Mouse (Mus musculus): ENCODE measurements around the gene Atp5b. TPM values are rescaled to one million over a fixed set of nuclear protein-coding genes. Genes with fewer than 3 reads are reported as not detected.

The Atp5b gene
- polyA plus RNA-seq, 1 experiment: 1,632 TPM

DNA sequence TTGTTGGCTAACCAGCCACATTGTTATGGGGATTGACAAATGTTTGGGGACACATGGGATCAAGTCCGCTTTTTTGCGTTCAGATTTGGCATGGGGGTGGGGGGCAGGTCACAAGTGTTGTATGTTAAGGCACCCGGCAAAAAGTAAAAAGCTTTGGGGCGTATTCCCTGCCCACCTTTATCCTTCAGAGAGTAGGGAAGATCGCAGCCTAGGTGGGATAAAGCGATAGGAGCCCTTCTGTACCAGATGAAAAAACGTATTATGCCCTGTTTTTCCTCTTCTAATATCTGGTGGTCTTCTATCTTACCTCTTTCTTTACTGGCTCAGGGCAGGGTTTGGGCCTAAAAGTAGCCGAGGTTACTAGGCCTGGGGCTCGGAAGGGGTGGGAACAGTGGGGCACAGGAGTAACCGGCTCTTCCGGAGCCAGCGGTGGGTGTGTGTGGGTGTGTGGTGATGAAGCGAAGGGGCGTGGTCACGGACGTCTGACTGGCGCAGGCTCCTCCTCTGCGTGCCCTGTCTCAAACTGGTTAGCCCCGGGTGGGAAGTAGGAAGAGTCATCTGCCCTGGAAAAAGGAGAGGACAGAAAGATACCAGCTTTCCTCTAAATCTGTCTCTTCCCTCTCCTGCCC is 11.4 kb downstream of the Atp5b start:
- H3K4me1 ChIP-seq (ENCODE audit: control insufficient read depth, insufficient read depth, low read length): peaks cover 20% of the 10 kb centered on the region
- TF ChIP-seq POLR2A (IDR thresholded peaks at IDR 0.05; ENCODE audit: borderline replicate concordance, extremely low read depth, low read depth, low read length) (peak; percentile 47; the same call in 1 of the 2 replicates), CTCF (IDR thresholded peaks at IDR 0.05; ENCODE audit: insufficient read depth, low read length) (no peak)
- WGBS: 7% methylated on average over 19 of the region's 19 CpGs
- H3K4me3 ChIP-seq (replicated peaks; ENCODE audit: extremely low read depth, low read depth, low read length): peak overlapping the region; percentile 49
- DNase-seq: peak; percentile 87

DNA sequence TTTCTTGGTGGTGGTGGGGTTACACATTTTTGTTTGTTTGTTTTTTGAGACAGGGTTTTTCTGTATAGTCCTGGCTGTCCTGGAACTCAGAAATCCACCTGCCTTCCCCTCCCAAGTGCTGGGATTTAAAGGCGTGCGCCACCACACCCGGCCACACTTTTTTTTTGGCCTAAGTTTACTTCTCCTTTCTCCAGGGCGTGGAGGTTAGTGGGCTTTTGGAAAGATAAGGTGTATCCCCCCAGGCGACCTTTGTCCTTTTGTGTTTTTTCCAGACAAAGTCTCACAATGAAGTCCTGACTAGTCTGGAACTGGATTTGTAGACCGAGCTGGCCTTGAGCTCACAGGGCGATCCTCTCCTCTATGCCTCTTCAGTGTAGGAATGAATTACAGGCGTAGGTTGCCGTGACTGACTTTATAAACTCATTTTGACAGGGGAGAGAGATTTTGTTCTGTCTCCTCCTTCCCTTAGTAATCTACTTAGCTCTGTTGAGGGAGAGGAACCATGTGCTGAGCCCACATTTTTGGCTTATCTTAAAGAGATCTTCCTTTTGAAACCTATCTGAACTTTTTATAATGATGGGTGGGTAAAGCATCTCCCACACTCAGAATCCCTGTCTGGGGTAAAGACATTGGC is 12.0 kb downstream of the Atp5b start:
- Histone ChIP-seq H3K4me3 (replicated peaks; ENCODE audit: extremely low read depth, low read depth, low read length) (no peak overlapping the region), H3K4me1 (ENCODE audit: control insufficient read depth, insufficient read depth, low read length) (peaks cover 20% of the 10 kb centered on the region)
- no peak for DNase-seq
- TF ChIP-seq CTCF (IDR thresholded peaks at IDR 0.05; ENCODE audit: insufficient read depth, low read length): no peak
- TF ChIP-seq POLR2A (IDR thresholded peaks at IDR 0.05; ENCODE audit: borderline replicate concordance, extremely low read depth, low read depth, low read length): no peak
- 45% methylated on average over 9 of the region's 9 CpGs for WGBS

DNA sequence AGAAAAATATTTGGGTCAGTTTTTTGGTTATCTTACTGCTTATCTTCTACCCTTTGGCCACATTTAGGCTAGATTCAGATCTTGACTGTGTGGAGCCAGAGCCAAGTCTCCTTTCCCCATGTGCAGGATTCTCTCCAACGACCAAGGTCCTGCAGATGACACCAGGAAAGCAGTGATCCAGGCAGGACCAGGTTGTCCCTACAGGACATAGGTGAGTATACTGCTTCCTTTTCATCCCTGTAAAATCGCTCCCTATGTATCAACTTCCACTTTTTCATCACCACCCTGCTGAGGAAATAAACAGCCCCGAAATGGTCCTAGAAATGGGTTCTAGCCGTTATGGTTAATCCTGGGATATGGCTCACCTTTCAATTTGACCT is 13.2 kb downstream of the Atp5b start:
- peaks cover 22% of the 10 kb centered on the region for H3K4me1 ChIP-seq (ENCODE audit: control insufficient read depth, insufficient read depth, low read length)
- no peak for DNase-seq
- WGBS: 25% methylated on average over 4 of the region's 4 CpGs
- TF ChIP-seq CTCF (IDR thresholded peaks at IDR 0.05; ENCODE audit: insufficient read depth, low read length) (no peak), POLR2A (IDR thresholded peaks at IDR 0.05; ENCODE audit: borderline replicate concordance, extremely low read depth, low read depth, low read length) (no peak)
- no peak overlapping the region for H3K4me3 ChIP-seq (replicated peaks; ENCODE audit: extremely low read depth, low read depth, low read length)

DNA sequence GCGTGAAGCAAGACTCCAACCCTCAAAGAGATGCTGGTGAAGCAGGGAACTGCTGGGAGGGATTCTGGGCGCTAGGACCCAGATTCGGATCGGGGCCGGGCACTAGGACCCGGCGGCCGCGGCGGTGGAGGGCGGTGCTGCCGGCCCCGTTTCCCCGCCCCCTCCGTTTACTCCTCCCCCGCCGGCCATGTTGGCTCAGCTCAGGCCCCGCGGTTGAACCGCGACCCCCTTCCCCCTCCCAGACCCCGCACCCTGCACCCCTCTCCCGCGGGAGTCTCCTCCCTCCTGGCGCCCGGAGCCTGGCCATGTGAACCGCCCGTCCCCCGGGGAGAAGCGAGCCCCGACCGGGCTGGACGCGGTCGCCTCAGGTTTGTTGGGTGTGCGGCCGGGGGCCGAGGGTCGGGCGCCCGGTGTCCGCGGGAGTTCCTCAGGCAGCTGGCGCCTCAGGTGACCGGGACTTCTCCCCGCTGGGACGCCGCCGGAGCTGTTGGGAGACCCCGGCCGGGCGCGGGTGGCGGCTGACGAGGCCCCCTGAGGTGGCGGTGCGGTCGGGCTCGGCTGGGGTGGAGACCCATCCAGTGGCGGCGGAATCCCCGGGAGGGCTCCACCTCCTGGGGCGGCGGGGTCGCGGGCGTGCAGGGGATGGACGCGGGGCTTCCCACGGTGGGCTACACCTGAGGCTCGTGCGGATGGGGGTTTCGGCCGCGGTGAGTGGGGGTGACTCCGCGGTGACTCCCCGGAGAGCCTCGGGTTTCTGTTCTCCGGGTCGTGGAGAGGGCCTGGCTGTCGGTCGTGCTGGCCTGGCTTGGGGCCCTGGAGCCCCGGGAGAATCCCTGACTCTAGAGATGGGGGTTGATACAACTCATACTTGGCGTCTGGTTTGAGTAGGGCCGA is 13.9 kb downstream of the Atp5b start:
- peaks cover 20% of the 10 kb centered on the region for H3K4me1 ChIP-seq (ENCODE audit: control insufficient read depth, insufficient read depth, low read length)
- WGBS: 2% methylated on average over 84 of the region's 86 CpGs
- peak overlapping the region; percentile 93 for H3K4me3 ChIP-seq (replicated peaks; ENCODE audit: extremely low read depth, low read depth, low read length)
- DNase-seq: peak; percentile 71
- no peak for TF ChIP-seq CTCF (IDR thresholded peaks at IDR 0.05; ENCODE audit: insufficient read depth, low read length)
- TF ChIP-seq POLR2A (IDR thresholded peaks at IDR 0.05; ENCODE audit: borderline replicate concordance, extremely low read depth, low read depth, low read length): peak; percentile 35; the same call in 1 of the 2 replicates

DNA sequence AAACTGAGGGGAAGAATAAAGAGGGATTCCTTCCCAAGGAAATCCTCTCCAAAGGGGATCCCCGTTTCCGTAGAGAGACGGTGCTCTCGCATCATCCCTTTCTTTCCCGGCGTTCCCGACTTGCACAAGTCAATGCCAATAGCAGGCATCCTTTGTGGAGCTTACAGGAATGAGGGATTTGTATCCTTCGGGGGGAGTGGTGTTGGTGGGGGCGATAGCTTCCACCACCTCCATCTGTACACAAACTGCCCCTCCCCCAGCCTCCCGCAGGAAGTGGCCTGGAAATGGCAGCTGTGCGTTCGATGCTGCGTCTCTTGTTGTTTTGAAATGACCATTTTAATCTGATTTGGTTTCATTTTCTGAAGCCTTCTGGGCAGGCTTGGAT is 14.5 kb downstream of the Atp5b start:
- Histone ChIP-seq H3K4me1 (ENCODE audit: control insufficient read depth, insufficient read depth, low read length) (peaks cover 18% of the 10 kb centered on the region), H3K4me3 (replicated peaks; ENCODE audit: extremely low read depth, low read depth, low read length) (peak overlapping the region; percentile 93)
- DNase-seq: peak; percentile 61
- WGBS: under 1% methylated on average over 13 of the region's 13 CpGs
- TF ChIP-seq POLR2A (IDR thresholded peaks at IDR 0.05; ENCODE audit: borderline replicate concordance, extremely low read depth, low read depth, low read length): no peak
- no peak for TF ChIP-seq CTCF (IDR thresholded peaks at IDR 0.05; ENCODE audit: insufficient read depth, low read length)

DNA sequence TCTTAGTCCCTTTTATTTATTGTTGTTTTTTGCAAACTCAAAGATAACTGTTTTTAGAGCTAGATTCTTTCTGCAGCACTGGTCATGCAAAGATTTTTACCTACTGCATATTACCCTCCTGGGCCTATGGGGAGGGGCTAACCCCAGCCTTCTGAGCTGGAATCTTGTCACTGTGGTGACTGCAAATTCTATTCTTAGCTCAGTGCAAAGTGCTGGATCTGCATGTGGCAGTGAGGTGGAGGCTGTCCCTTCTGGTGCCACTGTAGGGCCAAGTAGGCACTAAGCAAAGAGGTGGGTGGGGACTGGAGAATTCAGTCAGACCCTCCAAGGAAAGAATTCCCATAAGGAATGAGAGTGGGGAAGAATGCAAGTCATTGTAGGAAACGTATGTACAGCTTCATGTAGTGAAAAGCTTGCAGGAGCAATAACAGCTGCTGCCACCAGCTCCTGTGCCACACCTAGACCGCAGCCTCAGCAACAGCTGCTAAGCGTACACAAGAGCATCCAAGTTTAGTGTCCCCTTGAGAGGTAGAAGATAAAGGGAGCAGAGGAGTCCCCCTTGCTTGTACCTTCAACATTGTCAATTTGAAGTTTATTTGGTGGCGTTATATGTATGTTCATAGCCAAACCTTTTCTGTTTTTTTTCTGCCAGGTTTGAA is 27.2 kb downstream of the Atp5b start:
- 91% methylated on average over 4 of the region's 4 CpGs for WGBS
- Histone ChIP-seq H3K4me1 (ENCODE audit: control insufficient read depth, insufficient read depth, low read length) (no peaks in the 10 kb centered on the region), H3K4me3 (replicated peaks; ENCODE audit: extremely low read depth, low read depth, low read length) (no peak overlapping the region)
- TF ChIP-seq CTCF (IDR thresholded peaks at IDR 0.05; ENCODE audit: insufficient read depth, low read length) (no peak), POLR2A (IDR thresholded peaks at IDR 0.05; ENCODE audit: borderline replicate concordance, extremely low read depth, low read depth, low read length) (no peak)
- DNase-seq: no peak

DNA sequence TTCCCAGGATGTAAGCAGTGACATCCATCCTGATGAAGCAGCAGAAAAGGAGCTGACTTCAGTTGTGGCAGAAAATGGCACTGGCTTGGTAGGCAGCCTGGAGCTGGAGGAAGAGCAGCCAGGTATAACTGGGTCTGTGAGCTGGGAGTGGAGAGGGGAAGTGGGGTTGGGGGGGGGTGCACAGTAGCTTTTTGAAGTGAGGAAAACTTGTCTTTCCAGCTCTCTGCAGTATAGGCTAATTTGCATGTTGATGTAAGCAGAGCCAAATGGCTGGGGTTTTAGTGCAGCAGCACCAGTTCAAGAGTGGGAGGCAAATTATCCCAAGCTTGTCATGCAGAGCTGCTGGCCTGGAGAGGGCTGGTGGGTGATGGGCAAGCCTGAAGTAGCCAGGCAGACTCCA is 28.2 kb downstream of the Atp5b start:
- no peak for DNase-seq
- no peaks in the 10 kb centered on the region for H3K4me1 ChIP-seq (ENCODE audit: control insufficient read depth, insufficient read depth, low read length)
- no peak overlapping the region for H3K4me3 ChIP-seq (replicated peaks; ENCODE audit: extremely low read depth, low read depth, low read length)
- TF ChIP-seq POLR2A (IDR thresholded peaks at IDR 0.05; ENCODE audit: borderline replicate concordance, extremely low read depth, low read depth, low read length) (no peak), CTCF (IDR thresholded peaks at IDR 0.05; ENCODE audit: insufficient read depth, low read length) (no peak)

DNA sequence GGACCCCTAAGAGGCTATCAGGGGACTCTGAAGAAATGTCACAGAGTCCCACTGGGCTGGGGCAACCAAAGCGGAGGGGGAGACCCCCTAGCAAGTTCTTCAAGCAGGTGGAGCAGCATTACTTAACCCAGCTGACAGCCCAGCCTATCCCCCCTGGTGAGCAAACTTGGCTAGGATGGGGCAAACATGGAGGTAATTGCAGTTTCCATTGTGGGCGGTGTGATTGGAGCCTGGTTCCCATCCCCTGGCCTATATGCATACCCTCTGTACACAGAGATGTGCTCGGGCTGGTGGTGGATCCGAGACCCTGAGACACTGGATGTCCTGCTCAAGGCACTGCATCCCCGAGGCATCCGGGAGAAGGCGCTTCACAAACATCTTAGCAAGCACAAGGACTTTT is 40.8 kb downstream of the Atp5b start:
- 86% methylated on average over 7 of the region's 7 CpGs for WGBS
- DNase-seq: no peak
- TF ChIP-seq POLR2A (IDR thresholded peaks at IDR 0.05; ENCODE audit: borderline replicate concordance, extremely low read depth, low read depth, low read length) (no peak), CTCF (IDR thresholded peaks at IDR 0.05; ENCODE audit: insufficient read depth, low read length) (no peak)
- Histone ChIP-seq H3K4me3 (replicated peaks; ENCODE audit: extremely low read depth, low read depth, low read length) (no peak overlapping the region), H3K4me1 (ENCODE audit: control insufficient read depth, insufficient read depth, low read length) (no peaks in the 10 kb centered on the region)

DNA sequence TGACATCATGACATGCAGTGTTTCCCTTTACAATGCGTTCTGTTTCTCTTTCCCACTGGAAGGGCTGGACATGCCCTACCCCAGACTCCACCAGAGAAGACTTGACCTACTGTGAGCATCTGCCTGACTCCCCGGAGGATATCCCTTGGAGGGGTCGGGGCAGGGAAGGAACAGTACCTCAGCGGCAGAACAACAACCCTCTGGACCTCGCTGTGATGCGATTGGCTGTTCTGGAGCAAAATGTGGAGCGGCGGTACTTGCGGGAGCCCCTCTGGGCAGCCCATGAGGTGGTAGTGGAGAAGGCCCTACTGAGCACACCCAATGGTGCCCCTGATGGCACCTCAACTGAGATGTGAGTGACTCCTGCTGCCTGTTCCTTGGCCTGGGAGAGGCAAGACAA is 41.8 kb downstream of the Atp5b start:
- DNase-seq: no peak
- WGBS: 91% methylated on average over 9 of the region's 9 CpGs
- TF ChIP-seq POLR2A (IDR thresholded peaks at IDR 0.05; ENCODE audit: borderline replicate concordance, extremely low read depth, low read depth, low read length): no peak
- TF ChIP-seq CTCF (IDR thresholded peaks at IDR 0.05; ENCODE audit: insufficient read depth, low read length): no peak
- Histone ChIP-seq H3K4me3 (replicated peaks; ENCODE audit: extremely low read depth, low read depth, low read length) (no peak overlapping the region), H3K4me1 (ENCODE audit: control insufficient read depth, insufficient read depth, low read length) (no peaks in the 10 kb centered on the region)

Data from lung, adult 2 months (tissue).